Comparison of ENCODE assay signal across 8 mouse cellular contexts in genomic region chr12:113487693-113488092, GRCm38 (mm10). TPM values are rescaled to one million over a fixed set of nuclear protein-coding genes. Genes with fewer than 3 reads are reported as not detected.
A peak's percentile ranks its signal among the peaks of the same experiment; 100 is the strongest.
DNase-seq lines count a peak whose midpoint lies in the region; ATAC-seq lines count a peak whose summit lies in the region.
"Not testable (repeated sequence)": the region's sequence is repeated elsewhere in the genome, so short reads cannot be mapped to it uniquely, and the experiment has no call there.

No protein-coding gene starts in this region.

- not testable (repeated sequence) for H3K4me3 ChIP-seq in midbrain, embryonic 13.5 days (replicated peaks)

- peaks cover 14% of the 10 kb centered on the region; the same call in 1 of the 2 replicates for H3K9me3 ChIP-seq in midbrain, embryonic 13.5 days

- H3K27ac ChIP-seq in midbrain, embryonic 13.5 days: not testable (repeated sequence)

- not testable (repeated sequence) for H3K4me2 ChIP-seq in midbrain, embryonic 13.5 days (replicated peaks)

- not testable (repeated sequence) for H3K27me3 ChIP-seq in midbrain, embryonic 13.5 days

- peak; percentile 71 for ATAC-seq in activated CD4-positive, CD25-positive, alpha-beta regulatory T cell, adult 4 months
- ATAC-seq in midbrain, embryonic 13.5 days: 0 out of 2 replicates have a peak, but pooled peaks have one; percentile 34

- not testable (repeated sequence) for H3K9ac ChIP-seq in midbrain, embryonic 13.5 days (replicated peaks)

- DNase-seq in cerebellum, postnatal 4 days (ENCODE audit: low spot score in 2 of 2): peak; percentile 32 to 55
- peak; percentile 93 for DNase-seq in heart, adult 11 months
- peak; percentile 80 for DNase-seq in kidney, adult 9 months
- DNase-seq in left cerebral cortex, postnatal 36 days (ENCODE audit: low spot score in 2 of 2): peak; percentile 40 to 48
- peak; percentile 25 to 63 for DNase-seq in spleen, adult 18-20 months
- DNase-seq in yolk sac, embryonic 10.5 days (ENCODE audit: low spot score): peak; percentile 21

- intact Hi-C loops in left cerebral cortex, postnatal 36 days (cut with DNase I): not testable (repeated sequence)

- H3K4me1 ChIP-seq in midbrain, embryonic 13.5 days (replicated peaks): not testable (repeated sequence)

- not testable (repeated sequence) for H3K36me3 ChIP-seq in midbrain, embryonic 13.5 days

RNA-seq across cellular contexts. Expression of gene Adam6b, which starts 1.6 kb away (rescaled TPM):
- polyA plus RNA-seq in activated CD4-positive, CD25-positive, alpha-beta regulatory T cell, adult 4 months (2017; shearing (Covaris generic)): under 1 TPM; 0.60 to 0.84 TPM
- not detected for total RNA-seq in left cerebral cortex, postnatal 36 days (2021)
- polyA plus RNA-seq in midbrain, embryonic 13.5 days (2015; fragmentation: Nextera tagmentation; extraction: Ambion mirVana): not detected in 2 replicates

RNA-seq across cellular contexts. Expression of gene Adam6a, which starts 56.0 kb away (rescaled TPM):
- not detected for polyA plus RNA-seq in activated CD4-positive, CD25-positive, alpha-beta regulatory T cell, adult 4 months (2017; shearing (Covaris generic))
- total RNA-seq in left cerebral cortex, postnatal 36 days (2021): not detected
- polyA plus RNA-seq in midbrain, embryonic 13.5 days (2015; fragmentation: Nextera tagmentation; extraction: Ambion mirVana): not detected in 2 replicates

Comparison
In these comparisons a context has a peak if more than half of its experiments do, and no peak if none do; other contexts are left out.
1. DNase-seq: peak in every context shown above with its lines; median percentile 93 in heart, adult 11 months; 80 in kidney, adult 9 months; 44 in left cerebral cortex, postnatal 36 days; 44 in spleen, adult 18-20 months; 44 in cerebellum, postnatal 4 days; 21 in yolk sac, embryonic 10.5 days.